Mouse (Mus musculus) adrenal gland, adult 18-20 months (tissue): ENCODE data around the gene Ctns. TPM values are rescaled to one million over a fixed set of nuclear protein-coding genes. Genes with fewer than 3 reads are reported as not detected.

Experiments
- DNase-seq, 2 experiments: peaks; one replicate each; pipeline ENCODE4 v3.0.0; 2021 to 2022; ENCODE audit warnings: low spot score in 2 of 2
- long read RNA-seq, 2 experiments: library from polyadenylated mRNA; stranded (forward); transcript quantifications; one replicate each; pipeline ENCODE4 v2.0.0; 2021
- total RNA-seq, 2 experiments: library from RNA; stranded (reverse); gene quantifications; 1 replicate in 1 of 2; 2 replicates in 1 of 2; pipeline ENCODE4 v1.2.3; 2021

Gene Ctns
- total RNA-seq = 10 to 100 TPM; 16.5 to 18.8 TPM
- long read RNA-seq, experiment 1, transcript Ctns-201 (11 exons, 2,570 nt) = major isoform, 12 of 16 reads
- long read RNA-seq, experiment 1, partial matches to known transcripts = 1 of 16 reads
- long read RNA-seq, experiment 1, other reads (novel, unspliced or antisense) = 1 of 16 reads
- long read RNA-seq, experiment 2, transcript Ctns-201 (11 exons, 2,570 nt) = major isoform, 9 of 12 reads
- long read RNA-seq, experiment 2, partial matches to known transcripts = 1 of 12 reads
- long read RNA-seq, experiment 2, other reads (novel, unspliced or antisense) = 2 of 12 reads

DNA sequence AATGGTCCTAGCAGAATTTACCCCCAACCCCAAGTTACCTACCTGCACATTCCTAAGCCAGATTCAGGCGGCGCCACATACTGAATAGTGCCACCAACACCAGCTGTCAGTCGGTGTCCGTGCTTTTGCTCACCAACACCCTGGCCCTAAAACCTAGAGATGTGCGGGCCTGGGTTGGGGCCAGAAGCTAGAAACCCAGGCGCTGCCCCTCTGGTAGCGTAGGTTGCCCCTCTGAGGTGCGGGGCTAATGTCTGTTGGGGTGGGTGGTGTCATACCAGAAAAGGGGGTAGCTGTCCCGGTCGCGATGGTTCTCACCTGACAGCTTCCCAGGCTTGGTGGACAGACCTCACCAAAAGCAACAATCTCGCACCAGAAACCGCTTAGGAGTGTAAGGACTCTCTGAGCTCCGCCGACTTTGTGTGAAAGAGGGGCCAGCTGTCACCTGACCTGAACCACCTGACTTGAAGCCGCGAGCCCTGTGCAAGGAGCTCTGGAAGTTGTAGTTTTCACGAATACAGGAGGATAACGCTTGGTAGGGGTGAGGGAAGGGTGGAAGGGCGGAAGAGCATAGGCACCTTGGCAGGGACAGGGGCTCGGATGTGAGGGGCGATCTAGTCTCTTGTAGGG is at the start of gene Ctns:
Ctns (minus strand) TSS at position 440 of the 627 bp plus-strand sequence.
- DNase-seq = no peak

DNA sequence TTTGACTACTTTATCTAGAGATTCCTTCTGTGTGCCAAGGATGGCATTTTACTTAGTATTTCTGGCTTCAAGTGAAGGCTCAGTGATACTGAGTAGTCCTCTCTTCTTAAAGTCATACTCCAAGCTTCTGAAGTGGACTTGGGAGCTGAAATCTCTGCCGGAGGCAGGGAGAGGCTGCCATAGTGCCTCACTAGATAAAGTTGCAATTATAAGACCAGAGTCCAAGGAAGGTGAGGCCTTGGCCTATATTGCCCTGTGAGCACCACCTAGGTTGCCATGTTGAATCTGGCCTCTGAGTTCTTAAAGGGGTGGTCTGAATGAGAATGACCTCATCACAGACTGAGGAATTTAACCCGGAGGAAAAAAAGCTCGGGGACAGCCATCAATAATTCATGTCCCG is 43.9 kb upstream of the Ctns start:
- no peak for DNase-seq

DNA sequence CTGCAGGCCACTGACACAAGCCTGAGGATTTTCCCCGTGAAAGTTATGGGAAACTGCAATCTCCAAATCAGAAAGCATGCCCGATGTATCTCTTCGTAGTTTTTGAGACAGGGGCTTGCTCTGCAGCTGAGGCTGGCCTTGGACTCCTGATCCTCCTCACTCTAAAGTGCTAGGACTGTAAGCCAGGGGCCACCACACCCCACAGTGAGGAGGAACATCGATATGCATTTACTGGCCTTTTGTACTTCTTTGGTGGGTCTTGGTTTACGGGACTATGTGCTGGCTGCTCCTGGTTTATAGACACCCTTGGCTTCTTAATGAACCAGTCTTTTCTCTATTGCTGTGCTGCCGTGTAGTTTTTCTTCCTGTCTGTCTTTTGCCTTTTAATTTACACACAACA is 43.4 kb upstream of the Ctns start:
- no peak for DNase-seq

DNA sequence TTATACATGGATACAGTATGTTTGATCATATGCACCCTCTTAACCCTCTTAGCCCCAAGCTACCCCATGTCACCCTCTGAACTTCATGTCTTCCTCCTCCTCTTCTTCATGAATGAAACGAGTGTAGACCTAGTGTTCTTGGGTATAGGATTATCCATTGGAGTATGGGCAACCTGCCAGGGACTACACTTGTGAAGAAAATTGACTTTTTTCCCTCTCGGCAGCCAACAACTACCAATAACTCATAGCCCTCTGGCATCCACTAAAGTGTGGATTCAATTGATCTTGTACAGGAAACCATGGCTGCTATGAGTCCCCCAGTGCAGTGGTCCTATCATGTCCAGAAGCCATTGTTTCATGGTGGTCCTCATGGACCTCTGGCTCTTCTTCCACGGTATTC is 37.9 kb upstream of the Ctns start:
- no peak for DNase-seq

DNA sequence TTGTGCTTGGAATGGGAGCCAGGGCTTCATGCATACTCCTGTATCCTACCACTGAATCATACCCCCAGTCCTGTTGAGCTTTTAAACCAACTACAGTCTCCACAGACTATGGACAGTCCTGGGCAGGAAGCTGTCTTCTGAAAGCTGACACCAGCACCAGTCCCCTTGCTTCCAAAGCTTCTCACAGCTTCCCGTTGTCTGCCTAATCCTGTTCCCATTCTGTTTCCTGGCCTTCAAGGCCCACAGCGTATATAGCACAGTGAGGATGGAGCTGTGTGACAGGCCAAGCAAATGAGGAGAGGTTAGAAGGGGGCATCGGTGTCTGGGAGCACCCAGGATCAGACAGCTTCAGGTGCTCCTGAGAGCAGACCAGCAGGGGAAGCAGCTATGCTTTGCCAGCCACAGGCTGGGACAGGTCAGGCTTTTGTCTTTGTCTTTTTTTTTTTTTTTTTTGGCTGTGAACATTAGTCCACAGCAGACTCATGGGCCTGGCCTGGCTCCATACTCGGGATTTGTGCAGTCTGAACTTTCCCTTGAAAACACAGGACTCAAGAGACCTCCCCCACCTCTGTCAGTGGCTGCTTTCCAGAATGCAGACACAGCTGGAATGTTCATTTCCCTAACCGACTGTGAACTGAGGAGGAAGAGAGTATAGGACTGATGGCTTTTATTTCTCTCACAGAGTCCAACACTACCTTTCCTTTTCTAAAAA is 37.3 kb upstream of the Ctns start:
- peak in 1 of 2 experiments; percentile 33 for DNase-seq

DNA sequence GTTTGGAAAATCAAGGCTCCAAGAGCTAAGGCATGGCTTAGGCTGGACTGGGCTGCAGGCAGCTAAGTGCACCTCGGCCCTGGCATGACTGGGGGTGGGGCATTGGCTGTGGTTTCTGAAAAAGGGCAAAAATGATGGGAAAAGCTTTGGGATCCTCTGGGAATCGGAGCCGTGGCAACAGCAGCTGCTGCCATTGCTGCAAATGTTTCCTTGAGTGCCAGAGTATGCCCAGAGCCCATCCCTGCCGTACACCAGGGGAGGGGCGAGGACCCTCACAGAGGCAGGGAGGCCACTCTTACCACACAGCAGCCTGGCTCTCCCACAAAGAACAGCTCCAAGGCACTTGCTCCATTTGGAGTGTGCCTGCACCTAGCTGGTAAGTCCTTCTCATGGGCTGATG is 35.1 kb upstream of the Ctns start, which contains the start of gene Trpv1:
Trpv1 (plus strand) TSS at position 301 of the 400 bp plus-strand sequence.
- no peak for DNase-seq

DNA sequence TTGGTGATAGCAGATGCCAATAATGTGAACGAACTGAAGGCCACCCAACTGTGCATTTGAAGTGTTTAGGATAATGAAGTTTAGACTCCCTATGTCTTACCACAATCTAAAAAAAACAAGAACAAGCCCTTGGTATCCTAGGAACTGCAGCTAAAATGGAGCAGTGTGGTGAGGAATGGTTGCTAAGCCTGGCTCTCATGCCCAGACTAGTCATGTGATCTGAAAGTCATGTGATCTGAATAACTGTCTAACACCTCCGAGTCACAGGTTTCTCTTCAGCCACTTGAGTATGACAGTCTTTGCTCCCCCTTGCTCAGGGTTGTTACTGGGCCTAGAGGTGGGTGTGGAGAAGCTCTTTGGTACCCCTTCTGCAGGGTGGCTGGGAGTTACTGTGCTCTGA is 33.7 kb upstream of the Ctns start:
- no peak for DNase-seq

DNA sequence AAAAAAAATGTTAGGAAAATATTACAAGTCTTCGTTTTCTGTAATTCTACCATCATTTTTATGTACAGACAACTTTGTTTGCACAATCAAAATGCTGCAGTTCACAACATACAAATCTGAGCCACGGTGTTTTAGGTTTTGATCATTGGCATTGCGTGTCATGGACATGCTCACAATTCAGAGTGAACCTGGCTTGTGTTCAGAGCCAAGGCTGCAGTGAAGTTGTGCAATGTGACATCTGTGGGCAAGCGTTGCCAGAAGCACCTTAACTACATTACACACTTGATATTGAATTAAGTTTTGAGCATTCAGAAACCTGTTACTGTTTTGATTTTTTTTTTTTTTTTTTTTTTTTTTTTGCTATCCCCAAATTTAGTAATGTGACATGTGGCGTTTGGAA is 31.2 kb upstream of the Ctns start:
- DNase-seq = no peak

DNA sequence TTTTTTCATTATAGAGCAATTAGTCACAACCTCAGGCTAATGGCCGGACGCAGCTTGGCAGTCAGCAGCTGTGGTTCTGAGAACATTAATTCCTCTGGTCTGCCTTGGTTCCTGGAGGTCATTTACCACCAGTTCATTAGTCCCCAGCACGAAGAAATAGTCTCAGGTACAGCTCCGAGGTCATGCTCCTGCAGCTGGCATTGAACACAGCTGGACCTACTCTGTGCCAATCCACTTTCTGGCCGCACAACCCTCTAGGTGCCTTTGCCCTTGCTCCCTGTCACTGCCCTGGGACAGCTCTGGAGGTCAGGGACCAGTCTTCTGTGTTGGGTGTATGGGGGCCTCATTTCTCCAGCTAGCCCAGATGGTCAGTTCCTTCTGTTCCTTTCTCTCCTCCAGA is 30.0 kb upstream of the Ctns start:
- DNase-seq = no peak

DNA sequence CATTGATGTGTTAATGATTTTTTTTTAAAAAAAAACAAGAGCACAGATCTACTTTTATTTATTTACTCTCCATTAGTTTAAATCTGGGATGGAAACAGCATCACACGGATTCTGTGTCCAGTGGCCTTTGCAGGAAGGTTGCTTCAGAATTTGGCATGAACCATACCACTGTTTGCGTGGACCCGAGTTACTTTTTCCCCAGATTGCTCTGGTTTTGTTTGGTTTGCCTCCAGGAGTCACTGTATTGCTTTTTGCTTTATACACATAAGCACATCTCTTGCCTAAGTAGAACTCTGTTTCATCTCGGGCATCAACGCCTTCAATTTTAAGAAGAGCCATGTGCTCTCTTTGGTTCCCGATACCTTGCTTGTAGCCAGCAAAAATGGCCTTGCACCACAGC is 27.0 kb upstream of the Ctns start:
- no peak for DNase-seq

DNA sequence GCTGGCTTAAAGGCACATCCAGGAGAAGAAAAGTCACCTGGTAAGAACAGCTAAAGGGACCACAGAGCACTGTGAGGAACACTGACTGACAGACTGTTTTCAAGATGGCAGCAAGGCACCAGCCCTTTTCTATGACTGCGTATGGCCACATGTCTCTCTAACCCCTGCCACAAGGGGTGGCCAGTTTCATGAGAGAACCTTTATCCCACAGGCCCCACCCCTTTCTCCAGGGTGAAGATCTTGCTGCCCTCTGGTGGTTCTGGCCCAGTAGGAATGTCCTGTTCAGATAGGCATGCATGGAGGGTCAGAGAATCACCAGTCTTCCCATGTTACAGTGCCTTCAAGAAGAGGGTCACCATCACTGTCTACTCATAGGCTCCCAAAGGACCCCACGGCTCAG is 25.1 kb upstream of the Ctns start:
- peak; percentile 11 to 32 for DNase-seq

DNA sequence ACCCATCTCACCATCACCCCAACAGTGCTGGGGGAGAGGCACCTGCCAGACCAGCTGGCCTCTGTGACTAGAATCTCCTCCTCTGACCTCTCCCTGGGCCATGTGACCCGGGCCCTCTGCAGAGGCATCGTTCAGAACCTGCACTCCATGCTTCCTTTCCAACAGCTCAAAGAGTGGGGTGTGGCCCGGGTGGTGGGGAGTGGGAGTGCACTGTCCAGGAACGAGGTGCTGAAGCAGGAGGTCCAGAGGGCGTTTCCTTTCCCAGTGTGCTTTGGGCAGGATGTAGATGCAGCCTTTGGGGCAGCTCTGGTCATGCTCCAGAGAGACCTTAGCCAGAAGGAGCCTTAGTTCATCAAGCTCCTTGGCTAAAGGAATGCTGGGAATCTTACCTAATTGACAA is 24.0 kb upstream of the Ctns start:
- no peak for DNase-seq

DNA sequence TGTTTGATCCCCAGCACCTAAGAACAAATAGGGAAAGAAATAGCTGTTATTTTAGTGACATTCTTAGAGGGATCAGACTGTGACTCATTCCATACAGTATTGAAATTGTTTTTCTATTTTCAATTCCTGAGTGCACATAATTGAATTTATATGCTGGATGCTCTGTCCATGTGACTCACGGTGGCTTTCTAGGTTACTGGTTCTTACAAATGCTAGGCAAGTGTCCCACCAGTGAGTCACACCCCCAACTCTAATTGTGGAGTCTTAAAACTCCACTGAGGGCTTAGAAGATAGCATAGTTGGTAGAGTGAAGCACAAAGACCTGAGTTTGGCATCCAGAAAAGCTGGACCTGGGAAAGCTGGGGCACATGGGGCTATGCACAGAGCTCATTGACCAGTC is 21.8 kb upstream of the Ctns start:
- DNase-seq = no peak

DNA sequence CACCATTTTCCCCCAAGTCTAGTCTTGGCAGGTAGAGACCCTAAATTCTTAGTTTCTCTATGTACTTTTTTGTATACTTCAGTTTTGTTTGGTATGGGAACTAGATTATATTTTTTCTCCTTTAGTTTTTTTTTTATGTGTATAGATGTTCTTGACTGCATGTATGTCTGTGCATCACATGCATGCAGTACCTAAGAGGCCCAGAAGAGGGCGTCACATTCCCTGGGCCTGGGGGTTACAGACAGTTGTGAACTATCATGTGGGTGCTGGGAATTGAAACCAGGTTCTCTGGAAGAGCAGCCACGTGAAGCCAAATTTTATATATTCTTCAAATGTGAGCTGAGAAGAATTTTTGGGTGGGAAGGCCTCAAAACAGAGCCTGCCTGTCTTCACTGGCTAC is 20.8 kb upstream of the Ctns start:
- no peak for DNase-seq

DNA sequence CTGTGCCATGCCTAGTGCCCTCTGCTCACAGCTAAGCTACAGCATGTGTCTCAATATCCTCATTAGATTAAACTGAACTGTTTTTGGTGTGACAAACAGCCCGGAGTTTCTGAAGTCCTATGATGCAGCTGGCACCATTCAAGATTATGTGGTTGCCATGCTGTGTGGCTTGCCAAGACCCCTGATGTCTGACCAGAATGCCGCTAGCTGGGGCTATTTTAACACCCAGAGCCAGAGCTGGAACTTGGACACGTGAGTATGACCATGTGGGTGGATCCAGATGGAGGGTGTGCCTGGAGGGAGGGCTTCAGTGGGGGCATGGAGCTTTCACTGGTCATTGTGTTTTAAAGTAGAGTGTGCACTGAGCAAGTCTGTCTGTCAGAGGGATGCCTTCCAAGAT is 15.1 kb upstream of the Ctns start:
- no peak for DNase-seq

DNA sequence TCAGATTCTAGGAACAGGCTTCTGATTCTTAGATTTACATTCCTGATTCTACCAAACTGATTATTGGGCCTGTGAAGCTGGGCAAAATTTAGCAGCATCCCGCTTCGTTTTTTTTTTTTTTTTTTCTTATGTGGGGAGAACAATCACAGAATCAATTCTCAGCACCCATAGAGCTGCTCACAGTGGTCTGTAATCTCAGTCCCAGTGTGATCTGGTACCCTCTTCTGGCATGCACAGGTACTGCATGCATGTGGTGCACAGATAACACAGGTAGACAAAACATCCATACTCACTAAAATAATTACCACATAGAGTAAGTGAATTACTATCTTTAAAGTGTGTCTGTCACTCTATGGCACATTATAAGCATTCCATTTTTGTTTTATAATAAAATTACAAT is 8.8 kb upstream of the Ctns start:
- no peak for DNase-seq

DNA sequence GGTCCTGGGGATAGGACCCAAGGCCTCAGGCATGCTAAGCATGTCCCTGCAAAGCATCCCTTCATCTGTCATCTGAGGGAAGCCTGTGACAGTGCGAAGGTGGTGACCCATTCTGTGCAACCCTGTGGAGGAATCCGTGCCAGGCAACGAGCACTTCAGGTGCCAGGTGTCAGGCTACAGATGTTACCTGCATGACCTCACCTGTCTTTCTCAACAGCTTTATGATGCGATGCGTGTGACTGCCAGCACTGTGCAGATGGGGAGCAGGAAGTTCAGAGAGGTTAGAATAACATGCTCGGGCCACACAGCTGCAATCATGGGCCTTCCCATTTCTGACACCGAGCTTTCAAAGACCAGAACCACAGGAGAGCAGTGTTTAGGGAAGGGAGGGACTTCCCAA is 6.4 kb upstream of the Ctns start:
- no peak for DNase-seq

DNA sequence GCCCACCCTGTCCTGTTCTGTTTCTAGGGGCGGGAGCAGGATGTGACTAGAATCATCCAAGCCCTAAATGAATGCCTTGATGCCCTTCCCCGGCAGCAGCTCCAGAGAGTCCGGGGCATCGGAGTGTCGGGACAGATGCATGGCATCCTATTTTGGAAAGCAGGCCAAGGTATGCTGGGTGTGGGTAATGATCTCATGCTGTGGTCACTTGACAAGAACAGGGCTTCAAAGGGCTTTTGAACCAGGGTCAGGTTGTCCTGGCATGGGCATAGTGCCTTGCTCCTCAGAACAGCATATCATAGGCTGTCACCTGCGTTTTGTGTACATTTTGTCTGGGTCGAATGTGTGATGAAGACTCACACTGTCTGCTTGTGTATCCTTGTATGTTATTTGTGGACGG is 5.1 kb upstream of the Ctns start:
- no peak for DNase-seq

DNA sequence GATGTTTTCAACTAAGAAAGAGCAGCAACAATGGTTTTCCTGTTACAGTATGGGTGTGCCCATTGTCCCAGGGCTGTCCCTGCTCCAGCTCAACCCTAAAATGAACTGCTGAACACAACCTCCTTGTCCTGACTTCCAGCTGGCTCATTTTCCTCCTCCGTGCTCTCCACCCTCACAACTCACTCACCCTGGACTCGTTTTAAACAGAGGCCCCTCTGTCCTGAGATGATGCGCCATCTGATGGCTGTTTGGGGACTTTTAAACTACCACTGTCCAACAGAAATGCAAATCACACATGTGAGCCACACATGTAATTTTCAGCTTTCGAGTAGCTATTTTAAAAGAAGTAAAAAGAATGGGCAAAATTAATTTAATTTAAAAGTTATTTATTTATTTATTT is 2.8 kb upstream of the Ctns start:
- DNase-seq = no peak

DNA sequence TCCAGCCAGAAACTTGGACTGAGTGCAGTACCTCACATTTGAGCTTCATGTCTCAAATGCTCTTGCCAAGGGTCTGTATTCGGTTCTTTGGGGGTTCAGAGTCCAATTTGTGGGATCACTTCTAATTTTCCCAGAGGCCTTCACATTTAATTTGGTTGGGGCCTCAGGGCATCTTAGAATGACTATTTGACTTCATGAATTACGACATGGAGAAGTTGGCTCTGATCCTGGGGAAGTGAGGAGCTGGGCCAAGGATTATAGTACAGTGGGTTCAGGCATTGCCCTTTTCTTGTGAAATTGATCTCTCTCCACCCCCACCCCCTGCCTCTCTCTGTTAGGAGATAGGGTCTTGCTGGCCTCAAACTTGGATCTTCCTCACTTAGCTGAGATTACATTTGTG is 2.2 kb upstream of the Ctns start:
- DNase-seq = no peak

DNA sequence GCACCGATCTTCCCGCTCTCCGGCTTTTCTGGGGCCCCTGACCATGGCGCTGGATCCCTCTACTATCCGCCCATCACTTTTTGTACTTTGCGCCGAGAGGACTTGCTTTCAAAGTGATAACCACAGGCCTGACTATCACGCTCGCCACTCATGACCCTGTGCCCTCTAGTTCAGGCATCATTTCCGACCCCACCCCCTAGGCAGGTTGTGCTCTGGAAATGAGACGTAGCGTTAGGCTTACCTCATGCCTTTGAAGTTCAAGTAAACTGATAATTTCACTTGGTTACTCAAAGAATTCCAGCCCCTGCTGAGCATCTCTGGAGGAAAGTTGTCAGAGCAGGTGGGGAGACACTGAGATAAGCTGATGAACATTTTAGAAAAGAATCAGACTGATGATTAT is 1.0 kb upstream of the Ctns start:
- DNase-seq = no peak

DNA sequence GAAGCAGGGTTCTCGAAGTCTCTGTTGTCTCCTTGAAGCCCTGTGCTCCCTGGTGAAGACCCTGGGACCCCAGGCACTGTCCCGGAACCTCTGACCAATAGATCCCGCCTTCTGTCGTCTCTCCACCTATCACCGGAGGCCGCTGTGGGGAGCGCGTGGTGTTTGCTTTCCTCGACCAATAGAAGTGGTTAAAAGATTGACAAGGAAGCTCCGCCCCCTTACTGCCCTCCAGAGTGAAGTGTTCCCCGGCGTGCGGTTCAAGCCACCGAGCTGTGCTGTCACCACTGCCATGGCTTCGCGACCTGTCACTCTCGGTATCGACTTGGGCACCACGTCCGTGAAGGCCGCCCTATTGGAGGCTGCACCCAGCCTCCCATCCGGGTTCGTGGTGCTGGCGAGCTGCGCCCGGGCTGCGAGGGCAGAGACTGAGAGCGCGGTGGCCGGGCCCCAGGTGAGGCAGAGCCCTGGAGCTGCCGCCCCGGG is 429 bp upstream of the Ctns start, which contains the start of gene Shpk:
Shpk (plus strand) TSS at position 231 of the 483 bp plus-strand sequence.
- peak; percentile 85 to 86 for DNase-seq
